Mouse (Mus musculus): ENCODE data around the gene Olfr1387.
"Not testable (repeated sequence)": the region's sequence is repeated elsewhere in the genome, so short reads cannot be mapped to it uniquely, and the experiment has no call there.

Olfr1387 gene

GRCm38 (mm10) chr11:49455043-49455442, at the start of gene Olfr1387:
TSS of gene Olfr1387 (plus strand) at chr11:49455343.
- DNase-seq (ENCODE audit: extremely low read depth, low read depth, low spot score): no peak

GRCm38 (mm10) chr11:49406784-49407183, 48.4 kb upstream of the Olfr1387 start:
- no peak for DNase-seq (ENCODE audit: extremely low read depth, low read depth, low spot score)

- DNase-seq (ENCODE audit: extremely low read depth, low read depth, low spot score): no peak
Measured at GRCm38 (mm10) chr11:49410540-49410939, 44.6 kb upstream of the Olfr1387 start.

- DNase-seq (ENCODE audit: extremely low read depth, low read depth, low spot score): no peak
Measured at GRCm38 (mm10) chr11:49422767-49423166, 32.4 kb upstream of the Olfr1387 start, which contains the start of gene Olfr1389. TSS of gene Olfr1389 (plus strand) at chr11:49423067.

- no peak for DNase-seq (ENCODE audit: extremely low read depth, low read depth, low spot score)
Measured at GRCm38 (mm10) chr11:49425257-49425927, 29.8 kb upstream of the Olfr1387 start.

- no peak for DNase-seq (ENCODE audit: extremely low read depth, low read depth, low spot score)
Measured at GRCm38 (mm10) chr11:49429641-49430040, 25.5 kb upstream of the Olfr1387 start.

- no peak for DNase-seq (ENCODE audit: extremely low read depth, low read depth, low spot score)
Measured at GRCm38 (mm10) chr11:49436411-49436810, 18.7 kb upstream of the Olfr1387 start, which contains the start of gene Olfr1388. TSS of gene Olfr1388 (plus strand) at chr11:49436624.

- not testable (repeated sequence) for DNase-seq (ENCODE audit: extremely low read depth, low read depth, low spot score)
Measured at GRCm38 (mm10) chr11:49464746-49465145, 9.6 kb downstream of the Olfr1387 start, which contains the start of gene Olfr1386. TSS of gene Olfr1386 (plus strand) at chr11:49465046.

GRCm38 (mm10) chr11:49485973-49486372, 30.8 kb downstream of the Olfr1387 start:
- DNase-seq (ENCODE audit: extremely low read depth, low read depth, low spot score): no peak

GRCm38 (mm10) chr11:49488770-49489169, 33.6 kb downstream of the Olfr1387 start, which contains the start of gene Olfr1385:
TSS of gene Olfr1385 (plus strand) at chr11:49489070.
- DNase-seq (ENCODE audit: extremely low read depth, low read depth, low spot score): not testable (repeated sequence)

Measured in fat pad, adult 2 months (tissue).